Mouse (Mus musculus) cerebellum, adult 2 months (tissue): ENCODE measurements around the gene Lamtor4.

ENCODE experiments used
- CTCF ChIP-seq: fragments of 200-500 bp; IDR thresholded peaks from 2 replicates; pipeline ENCODE4 v1.5.1; 2011; ENCODE audit warnings: low read depth, mild to moderate bottlenecking, control low read depth, low read length, moderate library complexity, borderline replicate concordance; ENCODE audit not compliant: insufficient read depth
- POLR2A ChIP-seq: fragments of 200-500 bp; IDR thresholded peaks from 2 replicates; pipeline ENCODE4 v1.6.1; 2011; ENCODE audit warnings: low read length, control low read depth, borderline replicate concordance; ENCODE audit not compliant: insufficient read depth

DNA sequence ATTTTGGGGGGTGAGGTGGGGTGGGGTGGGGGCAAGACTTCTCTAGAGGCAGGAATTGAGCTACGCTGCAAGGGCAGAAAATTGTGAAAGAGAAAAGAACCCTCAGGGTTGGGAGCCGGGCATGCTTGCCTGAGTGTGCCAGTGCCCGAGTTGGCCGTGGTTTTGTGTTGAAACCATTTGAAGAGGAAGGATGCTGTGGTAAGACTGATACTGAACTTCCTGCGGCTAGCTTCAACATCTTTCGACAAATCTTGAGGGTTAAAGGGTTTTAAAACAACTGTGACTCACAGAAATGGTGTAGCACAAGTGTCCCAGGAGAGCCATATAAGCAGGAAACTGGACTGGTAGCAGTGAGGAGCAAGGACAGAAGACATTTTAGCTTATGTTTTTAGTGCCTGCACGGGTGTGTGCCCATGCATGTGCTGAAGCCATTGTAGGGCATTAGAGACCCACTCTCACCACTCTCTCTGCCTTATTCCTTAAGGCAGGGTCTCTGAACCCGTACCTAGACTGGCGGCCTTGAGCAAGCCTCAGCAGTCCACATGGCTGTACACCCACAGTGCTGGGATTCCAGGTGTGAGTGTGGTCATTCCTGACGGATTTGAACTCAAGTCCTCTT lies 1.8 kb downstream of the Lamtor4 start:
- no peak for TF ChIP-seq POLR2A
- no peak for TF ChIP-seq CTCF
